Mouse (Mus musculus): ENCODE results near the gene Bcas1. TPM values are rescaled to one million over a fixed set of nuclear protein-coding genes. Genes with fewer than 3 reads are reported as not detected.
A peak's percentile ranks its signal among the peaks of the same experiment; 100 is the strongest.

Bcas1 gene
- polyA plus RNA-seq, 1 experiment from 2014 or later = 3.0 TPM

- 82% methylated on average over 12 of the region's 12 CpGs for WGBS
- Histone ChIP-seq H3K27ac (no peak overlapping the region), H3K4me3 (no peak overlapping the region), H3K27me3 (ENCODE audit: insufficient read depth, poor library complexity, severe bottlenecking) (no peaks in the 10 kb centered on the region), H3K9me3 (no peaks in the 10 kb centered on the region), H3K36me3 (no peaks in the 10 kb centered on the region), H3K4me1 (peaks cover 40% of the 10 kb centered on the region)
- DNase-seq (ENCODE audit: low spot score) = no peak
Measured at GRCm38 (mm10) chr2:170342312-170342830, 85.3 kb downstream of the Bcas1 start.

GRCm38 (mm10) chr2:170341179-170341578 is 86.5 kb downstream of the Bcas1 start:
- DNase-seq (ENCODE audit: low spot score) = no peak
- Histone ChIP-seq H3K4me3 (no peak overlapping the region), H3K27me3 (ENCODE audit: insufficient read depth, poor library complexity, severe bottlenecking) (no peaks in the 10 kb centered on the region), H3K4me1 (peaks cover 39% of the 10 kb centered on the region), H3K9me3 (no peaks in the 10 kb centered on the region), H3K36me3 (no peaks in the 10 kb centered on the region), H3K27ac (no peak overlapping the region)
- 82% methylated on average over 8 of the region's 8 CpGs for WGBS

GRCm38 (mm10) chr2:170336266-170336760 is 91.3 kb downstream of the Bcas1 start:
- H3K27ac ChIP-seq = no peak overlapping the region
- H3K36me3 ChIP-seq = no peaks in the 10 kb centered on the region
- peaks cover 13% of the 10 kb centered on the region; the same call in 1 of the 2 replicates for H3K27me3 ChIP-seq (ENCODE audit: insufficient read depth, poor library complexity, severe bottlenecking)
- no peak for DNase-seq (ENCODE audit: low spot score)
- peak overlapping the region; percentile 9; the same call in 1 of the 2 replicates for H3K4me3 ChIP-seq
- 35% methylated on average over 9 of the region's 9 CpGs for WGBS
- H3K4me1 ChIP-seq = peaks cover 10% of the 10 kb centered on the region
- no peaks in the 10 kb centered on the region for H3K9me3 ChIP-seq

GRCm38 (mm10) chr2:170335168-170335567 is 92.5 kb downstream of the Bcas1 start:
- no peaks in the 10 kb centered on the region for H3K9me3 ChIP-seq
- H3K27me3 ChIP-seq (ENCODE audit: insufficient read depth, poor library complexity, severe bottlenecking) = peaks cover 13% of the 10 kb centered on the region; the same call in 1 of the 2 replicates
- no peak overlapping the region for H3K27ac ChIP-seq
- no peaks in the 10 kb centered on the region for H3K36me3 ChIP-seq
- no peak for DNase-seq (ENCODE audit: low spot score)
- H3K4me3 ChIP-seq = no peak overlapping the region
- peaks cover 16% of the 10 kb centered on the region for H3K4me1 ChIP-seq
- WGBS = 75% methylated on average over 5 of the region's 5 CpGs

- WGBS = 75% methylated on average over 2 of the region's 2 CpGs
- Histone ChIP-seq H3K36me3 (no peaks in the 10 kb centered on the region), H3K4me3 (no peak overlapping the region), H3K4me1 (peaks cover 17% of the 10 kb centered on the region), H3K27ac (no peak overlapping the region), H3K9me3 (no peaks in the 10 kb centered on the region), H3K27me3 (ENCODE audit: insufficient read depth, poor library complexity, severe bottlenecking) (peaks cover 13% of the 10 kb centered on the region; the same call in 1 of the 2 replicates)
- DNase-seq (ENCODE audit: low spot score) = no peak
Measured at GRCm38 (mm10) chr2:170331870-170332269, 95.8 kb downstream of the Bcas1 start.

- H3K27ac ChIP-seq = peak overlapping the region; percentile 5; the same call in 1 of the 2 replicates
- no peak overlapping the region for H3K4me3 ChIP-seq
- H3K36me3 ChIP-seq = no peaks in the 10 kb centered on the region
- H3K27me3 ChIP-seq (ENCODE audit: insufficient read depth, poor library complexity, severe bottlenecking) = peaks cover 13% of the 10 kb centered on the region; the same call in 1 of the 2 replicates
- 58% methylated on average over 8 of the region's 8 CpGs for WGBS
- H3K4me1 ChIP-seq = peaks cover 9% of the 10 kb centered on the region
- no peak for DNase-seq (ENCODE audit: low spot score)
- no peaks in the 10 kb centered on the region for H3K9me3 ChIP-seq
Measured at GRCm38 (mm10) chr2:170330466-170330865, 97.2 kb downstream of the Bcas1 start.

- H3K4me1 ChIP-seq = peaks cover 11% of the 10 kb centered on the region
- no peaks in the 10 kb centered on the region for H3K36me3 ChIP-seq
- DNase-seq (ENCODE audit: low spot score) = no peak
- H3K27me3 ChIP-seq (ENCODE audit: insufficient read depth, poor library complexity, severe bottlenecking) = peaks cover 10% of the 10 kb centered on the region; the same call in 1 of the 2 replicates
- peak overlapping the region; percentile 5; the same call in 1 of the 2 replicates for H3K27ac ChIP-seq
- H3K4me3 ChIP-seq = no peak overlapping the region
- 81% methylated on average over 13 of the region's 13 CpGs for WGBS
- H3K9me3 ChIP-seq = no peaks in the 10 kb centered on the region
Measured at GRCm38 (mm10) chr2:170329921-170330320, 97.7 kb downstream of the Bcas1 start.

GRCm38 (mm10) chr2:170323925-170324347 is 103.7 kb downstream of the Bcas1 start:
- Histone ChIP-seq H3K27me3 (ENCODE audit: insufficient read depth, poor library complexity, severe bottlenecking) (no peaks in the 10 kb centered on the region), H3K36me3 (no peaks in the 10 kb centered on the region), H3K4me3 (peak overlapping the region; percentile 54), H3K27ac (peak overlapping the region; percentile 77), H3K9me3 (no peaks in the 10 kb centered on the region), H3K4me1 (peaks cover 36% of the 10 kb centered on the region)
- DNase-seq (ENCODE audit: low spot score) = peak; percentile 86
- 5% methylated on average over 19 of the region's 19 CpGs for WGBS

GRCm38 (mm10) chr2:170322013-170322414 is 105.6 kb downstream of the Bcas1 start:
- Histone ChIP-seq H3K4me3 (no peak overlapping the region), H3K27ac (peak overlapping the region; percentile 66), H3K27me3 (ENCODE audit: insufficient read depth, poor library complexity, severe bottlenecking) (no peaks in the 10 kb centered on the region), H3K4me1 (peaks cover 40% of the 10 kb centered on the region), H3K9me3 (no peaks in the 10 kb centered on the region), H3K36me3 (no peaks in the 10 kb centered on the region)
- WGBS = 20% methylated on average over 3 of the region's 3 CpGs
- no peak for DNase-seq (ENCODE audit: low spot score)

- WGBS = 33% methylated on average over 5 of the region's 5 CpGs
- Histone ChIP-seq H3K4me1 (peaks cover 40% of the 10 kb centered on the region), H3K9me3 (no peaks in the 10 kb centered on the region), H3K4me3 (no peak overlapping the region), H3K36me3 (no peaks in the 10 kb centered on the region), H3K27me3 (ENCODE audit: insufficient read depth, poor library complexity, severe bottlenecking) (no peaks in the 10 kb centered on the region), H3K27ac (peak overlapping the region; percentile 66; the same call in 1 of the 2 replicates)
- DNase-seq (ENCODE audit: low spot score) = no peak
Measured at GRCm38 (mm10) chr2:170321579-170321978, 106.1 kb downstream of the Bcas1 start.

- H3K4me1 ChIP-seq = peaks cover 37% of the 10 kb centered on the region
- no peaks in the 10 kb centered on the region for H3K36me3 ChIP-seq
- H3K4me3 ChIP-seq = peak overlapping the region; percentile 56
- WGBS = 19% methylated on average over 18 of the region's 20 CpGs
- DNase-seq (ENCODE audit: low spot score) = no peak
- no peaks in the 10 kb centered on the region for H3K9me3 ChIP-seq
- H3K27me3 ChIP-seq (ENCODE audit: insufficient read depth, poor library complexity, severe bottlenecking) = no peaks in the 10 kb centered on the region
- H3K27ac ChIP-seq = peak overlapping the region; percentile 90
Measured at GRCm38 (mm10) chr2:170319533-170320463, 107.8 kb downstream of the Bcas1 start.

- peak overlapping the region; percentile 56 for H3K4me3 ChIP-seq
- peak; percentile 97 for DNase-seq (ENCODE audit: low spot score)
- H3K4me1 ChIP-seq = peaks cover 33% of the 10 kb centered on the region
- no peaks in the 10 kb centered on the region for H3K36me3 ChIP-seq
- H3K27me3 ChIP-seq (ENCODE audit: insufficient read depth, poor library complexity, severe bottlenecking) = no peaks in the 10 kb centered on the region
- H3K9me3 ChIP-seq = no peaks in the 10 kb centered on the region
- 8% methylated on average over 25 of the region's 25 CpGs for WGBS
- H3K27ac ChIP-seq = peak overlapping the region; percentile 90
Measured at GRCm38 (mm10) chr2:170318713-170319532, 108.7 kb downstream of the Bcas1 start.
